Mouse (Mus musculus): ENCODE results near the gene Rasa3.

DNA sequence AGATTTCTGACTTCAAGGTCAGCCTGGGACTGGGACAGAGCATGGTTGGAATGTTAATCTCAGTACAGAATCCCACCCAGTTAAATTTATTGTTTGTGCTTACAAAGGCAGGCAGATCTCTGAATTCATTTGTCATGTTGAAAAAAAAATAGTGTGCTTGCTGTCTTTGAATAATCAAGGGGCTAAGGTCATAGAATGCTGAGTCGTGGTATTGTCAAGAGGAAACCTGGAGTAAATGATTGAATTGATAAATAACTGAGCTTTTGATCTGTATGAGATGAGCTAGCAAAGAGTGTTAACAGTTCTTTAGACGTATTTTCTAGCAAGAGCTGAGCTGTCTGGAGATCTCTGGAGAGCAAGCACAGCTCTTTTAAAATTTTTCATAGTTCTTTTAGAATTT lies 140.3 kb downstream of the Rasa3 start:
- TF ChIP-seq CTCF (IDR thresholded peaks at IDR 0.05; ENCODE audit: low read depth): no peak
- TF ChIP-seq EP300 (IDR thresholded peaks at IDR 0.05; ENCODE audit: low read depth): no peak
